Mouse (Mus musculus) lung, postnatal 0 days (tissue): Measurements from ENCODE around the gene Lgr4. TPM values are rescaled to one million over a fixed set of nuclear protein-coding genes. Genes with fewer than 3 reads are reported as not detected.

Experiments
- ATAC-seq: fragments of 200-750 bp; cut with Nextera tagmentation; 2 replicates; pipeline ENCODE4 v1.8.0; 2017; ENCODE audit warnings: moderate library complexity
- DNase-seq: peaks from one replicate; pipeline ENCODE4 v3.0.0-alpha.2; 2016; ENCODE audit warnings: low spot score
- H3K27ac ChIP-seq: fragments of 300-500 bp; sonication (generic); 2 replicates; pipeline ENCODE4 v1.5.1; 2014; ENCODE audit warnings: antibody characterized with exemption, mild to moderate bottlenecking, low read length, mixed read lengths
- H3K27me3 ChIP-seq: fragments of 300-500 bp; sonication (generic); replicated peaks from 2 replicates; pipeline ENCODE4 v1.6.1; 2014; ENCODE audit warnings: low read length, mixed read lengths; ENCODE audit not compliant: insufficient read depth
- H3K36me3 ChIP-seq: fragments of 300-500 bp; sonication (generic); 2 replicates; pipeline ENCODE4 v1.6.1; 2014; ENCODE audit warnings: low read length, mixed read lengths; ENCODE audit not compliant: insufficient read depth
- H3K4me1 ChIP-seq: fragments of 300-500 bp; sonication (generic); 2 replicates; pipeline ENCODE4 v1.6.1; 2014; ENCODE audit warnings: antibody characterized with exemption, low read depth, low read length, mixed read lengths; ENCODE audit not compliant: insufficient read depth
- H3K4me2 ChIP-seq: fragments of 300-500 bp; sonication (generic); replicated peaks from 2 replicates; pipeline ENCODE4 v1.6.1; 2014; ENCODE audit warnings: low read depth, mild to moderate bottlenecking, low read length, moderate library complexity, mixed read lengths
- H3K4me3 ChIP-seq: fragments of 300-500 bp; sonication (generic); 2 replicates; pipeline ENCODE4 v1.5.1; 2014; ENCODE audit warnings: low read depth, low read length
- H3K9ac ChIP-seq: fragments of 300-500 bp; sonication (generic); replicated peaks from 2 replicates; pipeline ENCODE4 v1.6.1; 2014; ENCODE audit warnings: low read depth, mild to moderate bottlenecking
- H3K9me3 ChIP-seq: fragments of 300-500 bp; sonication (generic); 2 replicates; pipeline ENCODE4 v1.6.1; 2016; ENCODE audit warnings: low read length, mixed read lengths
- CTCF ChIP-seq: IDR thresholded peaks from 2 replicates; pipeline ENCODE4 v1.5.1; 2016; ENCODE audit warnings: antibody characterized with exemption, mild to moderate bottlenecking
- EP300 ChIP-seq: IDR thresholded peaks from 2 replicates; pipeline ENCODE4 v1.6.1; 2016; ENCODE audit warnings: antibody characterized with exemption, mild to moderate bottlenecking, control low read depth
- WGBS: fragments of 180-500 bp; shearing (Covaris S2); extraction: QIAGEN DNeasy Blood & Tissue Kit; methylation state at CpG from one replicate; pipeline ENCODE4 v1.1.7; 2014; 5-methylcytosine and 5-hydroxymethylcytosine counted together
- polyA plus RNA-seq: library from polyadenylated mRNA; unstranded; fragments of >200 nt; fragmentation: Nextera tagmentation; extraction: Ambion mirVana; gene quantifications from 2 replicates; pipeline ENCODE4 v1.2.1, GENCODE M21; 2015

The Lgr4 gene
- polyA plus RNA-seq, 1 experiment from 2014 or later, result 1.8 TPM

- ATAC-seq (no peak), DNase-seq (no peak)
- no peak for TF ChIP-seq CTCF
- TF ChIP-seq EP300, result no peak
- H3K4me3 ChIP-seq, result peak overlapping the region; percentile 51
- no peaks in the 10 kb centered on the region for H3K9me3 ChIP-seq
- H3K27ac ChIP-seq, result no peak overlapping the region
- H3K36me3 ChIP-seq, result no peaks in the 10 kb centered on the region
- no peaks in the 10 kb centered on the region for H3K4me1 ChIP-seq
- peaks cover 13% of the 10 kb centered on the region; the same call in 1 of the 2 replicates for H3K27me3 ChIP-seq
- 8% methylated on average over 11 of the region's 11 CpGs for WGBS
- peak overlapping the region; percentile 89 for H3K4me2 ChIP-seq
- no peak overlapping the region for H3K9ac ChIP-seq
Observed at GRCm38 (mm10) chr2:109916782-109917495, 508 bp upstream of the Lgr4 start.

GRCm38 (mm10) chr2:109918592-109919262 lies 1.3 kb downstream of the Lgr4 start:
- Histone ChIP-seq H3K4me3 (peak overlapping the region; percentile 51), H3K27me3 (peaks cover 13% of the 10 kb centered on the region; the same call in 1 of the 2 replicates), H3K27ac (no peak overlapping the region), H3K9ac (no peak overlapping the region), H3K4me2 (peak overlapping the region; percentile 89), H3K36me3 (no peaks in the 10 kb centered on the region), H3K4me1 (no peaks in the 10 kb centered on the region), H3K9me3 (no peaks in the 10 kb centered on the region)
- ATAC-seq (no peak), DNase-seq (no peak)
- WGBS, result 16% methylated on average over 21 of the region's 22 CpGs
- TF ChIP-seq CTCF (no peak), EP300 (no peak)

GRCm38 (mm10) chr2:109920471-109920870 lies 3.0 kb downstream of the Lgr4 start:
- ATAC-seq, result no peak
- Histone ChIP-seq H3K36me3 (no peaks in the 10 kb centered on the region), H3K4me1 (no peaks in the 10 kb centered on the region), H3K27me3 (peaks cover 13% of the 10 kb centered on the region; the same call in 1 of the 2 replicates), H3K9me3 (no peaks in the 10 kb centered on the region), H3K27ac (no peak overlapping the region), H3K4me2 (no peak overlapping the region), H3K4me3 (no peak overlapping the region), H3K9ac (no peak overlapping the region)
- TF ChIP-seq CTCF (no peak), EP300 (no peak)
- 85% methylated on average over 7 of the region's 7 CpGs for WGBS
- no peak for DNase-seq

- Histone ChIP-seq H3K27me3 (peaks cover 13% of the 10 kb centered on the region; the same call in 1 of the 2 replicates), H3K27ac (no peak overlapping the region), H3K4me2 (no peak overlapping the region), H3K9ac (no peak overlapping the region), H3K4me1 (no peaks in the 10 kb centered on the region), H3K36me3 (no peaks in the 10 kb centered on the region), H3K9me3 (no peaks in the 10 kb centered on the region), H3K4me3 (no peak overlapping the region)
- no peak for ATAC-seq
- 72% methylated on average over 8 of the region's 8 CpGs for WGBS
- TF ChIP-seq EP300 (no peak), CTCF (no peak)
- DNase-seq, result no peak
Observed at GRCm38 (mm10) chr2:109921298-109922035, 4.0 kb downstream of the Lgr4 start.

GRCm38 (mm10) chr2:109922306-109922705 lies 4.9 kb downstream of the Lgr4 start:
- Histone ChIP-seq H3K9me3 (no peaks in the 10 kb centered on the region), H3K4me1 (no peaks in the 10 kb centered on the region), H3K27ac (no peak overlapping the region), H3K4me2 (no peak overlapping the region), H3K27me3 (peaks cover 13% of the 10 kb centered on the region; the same call in 1 of the 2 replicates), H3K9ac (no peak overlapping the region), H3K36me3 (no peaks in the 10 kb centered on the region), H3K4me3 (no peak overlapping the region)
- WGBS, result 85% methylated on average over 3 of the region's 3 CpGs
- TF ChIP-seq CTCF, result no peak
- TF ChIP-seq EP300, result no peak
- ATAC-seq (no peak), DNase-seq (no peak)

- Histone ChIP-seq H3K9me3 (no peaks in the 10 kb centered on the region), H3K36me3 (no peaks in the 10 kb centered on the region), H3K27ac (no peak overlapping the region), H3K27me3 (peaks cover 13% of the 10 kb centered on the region; the same call in 1 of the 2 replicates), H3K9ac (no peak overlapping the region), H3K4me2 (no peak overlapping the region), H3K4me1 (no peaks in the 10 kb centered on the region), H3K4me3 (no peak overlapping the region)
- TF ChIP-seq CTCF (no peak), EP300 (no peak)
- WGBS, result 79% methylated on average over 3 of the region's 3 CpGs
- no peak for DNase-seq
- ATAC-seq, result no peak
Observed at GRCm38 (mm10) chr2:109923031-109923430, 5.6 kb downstream of the Lgr4 start.
